Mouse (Mus musculus): Measurements from ENCODE around the gene Met.

DNA sequence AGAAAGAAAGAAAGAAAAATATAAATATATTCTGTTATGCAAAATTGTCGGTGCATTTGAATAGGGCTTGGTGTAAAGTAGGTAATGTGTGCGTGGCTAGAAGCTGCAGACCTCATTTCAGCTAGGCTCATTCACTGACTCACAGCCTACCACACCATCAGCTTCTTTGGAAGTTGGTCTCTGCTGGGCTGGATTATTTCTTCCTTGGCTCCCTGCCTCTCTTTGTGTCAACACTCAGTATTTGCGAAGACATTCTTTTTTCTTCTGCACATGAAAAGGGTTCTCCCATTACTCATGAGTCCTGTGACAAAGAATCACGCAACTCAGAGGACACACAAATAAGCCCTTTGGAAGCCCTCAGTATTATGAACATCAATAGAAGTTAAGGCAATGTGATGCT, 37.8 kb downstream of the Met start:
- TF ChIP-seq EP300 (IDR thresholded peaks at IDR 0.05; ENCODE audit: insufficient read depth, low read depth, low read length), result no peak
- no peak for TF ChIP-seq POLR2A (IDR thresholded peaks at IDR 0.05; ENCODE audit: insufficient read depth, low read depth, low read length)
- TF ChIP-seq CTCF (IDR thresholded peaks at IDR 0.05), result no peak

All from heart, adult 2 months (tissue).